Mouse (Mus musculus) cortical plate, adult 2 months (tissue): Measurements from ENCODE around the gene Rnaseh2a. TPM values are rescaled to one million over a fixed set of nuclear protein-coding genes. Genes with fewer than 3 reads are reported as not detected.
A peak's percentile ranks its signal among the peaks of the same experiment; 100 is the strongest.
"Not testable (repeated sequence)": the region's sequence is repeated elsewhere in the genome, so short reads cannot be mapped to it uniquely, and the experiment has no call there.

ENCODE experiments used
- H3K27ac ChIP-seq: fragments of 200-500 bp; 2 replicates; pipeline ENCODE4 v1.5.1; 2012; ENCODE audit warnings: low read length, control low read depth, inconsistent platforms; ENCODE audit not compliant: insufficient read depth
- H3K4me1 ChIP-seq: fragments of 200-500 bp; 2 replicates; pipeline ENCODE4 v1.6.1; 2011; ENCODE audit warnings: low read length; ENCODE audit not compliant: control insufficient read depth, insufficient read depth
- H3K4me3 ChIP-seq: fragments of 200-500 bp; 2 replicates; pipeline ENCODE4 v1.5.1; 2011; ENCODE audit warnings: mild to moderate bottlenecking, low read length, control low read depth; ENCODE audit not compliant: insufficient read depth
- CTCF ChIP-seq: fragments of 200-500 bp; IDR thresholded peaks from 2 replicates; pipeline ENCODE4 v1.5.1; 2011; ENCODE audit warnings: mild to moderate bottlenecking, control low read depth, low read length; ENCODE audit not compliant: insufficient read depth; ENCODE audit errors: extremely low read depth
- POLR2A ChIP-seq: fragments of 200-500 bp; IDR thresholded peaks from 2 replicates; pipeline ENCODE4 v1.6.1; 2011; ENCODE audit warnings: mild to moderate bottlenecking, low read length, control low read depth; ENCODE audit not compliant: insufficient read depth; ENCODE audit errors: extremely low read depth
- polyA plus RNA-seq: library from polyadenylated mRNA; depleted of rRNA; stranded (reverse); fragments of >200 nt; gene quantifications from 2 replicates; pipeline ENCODE4 v1.2.3, GENCODE M21; 2012; rRNA removed

The Rnaseh2a gene
- polyA plus RNA-seq, 1 experiment, result 37.7 TPM

- H3K4me1 ChIP-seq, result 0 out of 2 replicates have a peak, but pooled peaks cover 2% of the 10 kb centered on the region
- no peak overlapping the region for H3K27ac ChIP-seq
- H3K4me3 ChIP-seq, result peak overlapping the region; percentile 30; the same call in 1 of the 2 replicates
- TF ChIP-seq CTCF, result no peak
Observed at GRCm38 (mm10) chr8:84909162-84909767, 60.3 kb downstream of the Rnaseh2a start.

GRCm38 (mm10) chr8:84908421-84909161, 61.0 kb downstream of the Rnaseh2a start, which contains the start of gene Dnase2a:
Dnase2a (plus strand) TSS chr8:84908560.
- H3K27ac ChIP-seq, result no peak within 1 kb of the TSS
- no peak for TF ChIP-seq CTCF
- no peak for TF ChIP-seq POLR2A
- H3K4me3 ChIP-seq, result peak within 1 kb of the TSS; percentile 30
- H3K4me1 ChIP-seq, result peaks cover 2% of the 10 kb centered on the region; the same call in 1 of the 2 replicates

DNA sequence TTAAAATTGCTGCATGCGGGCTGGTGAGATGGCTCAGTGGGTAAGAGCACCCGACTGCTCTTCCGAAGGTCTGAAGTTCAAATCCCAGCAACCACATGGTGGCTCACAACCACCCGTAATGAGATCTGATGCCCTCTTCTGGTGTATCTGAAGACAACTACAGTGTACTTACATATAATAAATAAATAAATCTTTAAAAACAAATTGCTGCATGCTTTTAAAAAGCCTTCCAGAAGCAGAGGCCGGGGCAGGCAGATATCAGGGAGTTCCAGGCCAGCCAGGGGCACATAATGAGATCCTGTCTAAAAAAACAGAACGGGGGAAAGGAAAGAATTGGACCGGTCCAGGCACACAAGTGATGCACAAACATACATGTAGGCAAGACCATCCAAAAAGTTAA, 61.6 kb downstream of the Rnaseh2a start:
- H3K4me1 ChIP-seq, H3K27ac ChIP-seq: not testable (repeated sequence)
- peak overlapping the region; percentile 30; the same call in 1 of the 2 replicates for H3K4me3 ChIP-seq

DNA sequence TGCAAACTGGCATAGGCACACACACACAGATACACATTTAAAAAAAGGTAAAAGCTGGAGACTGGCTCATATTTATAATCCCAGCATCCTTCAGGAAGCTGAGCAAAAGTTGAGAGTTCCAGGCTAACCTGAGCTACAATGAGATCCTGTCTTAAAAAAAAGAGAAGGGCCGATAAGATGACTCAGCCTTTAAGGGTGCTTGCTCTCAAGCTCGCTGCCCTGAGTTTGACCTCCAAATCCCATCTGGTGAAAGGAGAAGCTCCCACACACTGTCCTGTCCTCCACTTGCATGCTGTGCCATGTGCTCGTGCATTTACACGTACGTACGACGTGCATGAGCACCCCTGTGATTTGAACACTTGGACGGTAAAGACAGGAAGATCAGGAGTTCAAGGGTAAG, 62.1 kb downstream of the Rnaseh2a start:
- TF ChIP-seq POLR2A (no peak), CTCF (no peak)
- Histone ChIP-seq H3K4me1 (peaks cover 1% of the 10 kb centered on the region; the same call in 1 of the 2 replicates), H3K4me3 (no peak overlapping the region), H3K27ac (no peak overlapping the region)

DNA sequence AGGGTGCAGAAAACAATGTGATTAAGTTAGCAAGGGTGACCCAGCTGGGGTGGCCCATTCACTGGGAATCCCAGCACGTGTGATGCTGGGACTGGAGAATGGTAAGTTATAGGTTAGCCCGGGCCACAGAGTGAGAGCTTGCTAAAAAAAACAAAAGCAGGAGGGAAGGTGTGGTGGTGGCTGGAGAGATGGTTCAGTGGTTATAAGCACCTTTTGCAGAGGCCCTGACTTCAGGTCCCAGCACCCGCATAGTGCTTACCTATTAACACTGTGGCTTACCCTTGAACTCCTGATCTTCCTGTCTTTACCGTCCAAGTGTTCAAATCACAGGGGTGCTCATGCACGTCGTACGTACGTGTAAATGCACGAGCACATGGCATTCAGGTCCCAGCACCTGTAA, 62.5 kb downstream of the Rnaseh2a start:
- Histone ChIP-seq H3K4me1 (peaks cover 1% of the 10 kb centered on the region; the same call in 1 of the 2 replicates), H3K4me3 (no peak overlapping the region), H3K27ac (no peak overlapping the region)
- TF ChIP-seq POLR2A, result no peak
- TF ChIP-seq CTCF, result no peak

Other genes with a start within 250 kb of the Rnaseh2a start
- gene G430095P16Rik, start 246.8 kb downstream of the Rnaseh2a start, polyA plus RNA-seq, result 0.30 and 0.42 TPM in 2 replicates
- gene Nfix, start 169.4 kb downstream of the Rnaseh2a start, polyA plus RNA-seq, result 82.8 and 89.1 TPM in 2 replicates
- gene Dand5, start 146.9 kb downstream of the Rnaseh2a start, polyA plus RNA-seq, result 14.9 and 16.0 TPM in 2 replicates
- gene Gadd45gip1, start 138.2 kb downstream of the Rnaseh2a start, polyA plus RNA-seq, result 26.0 and 31.2 TPM in 2 replicates
- gene Rad23a, start 129.1 kb downstream of the Rnaseh2a start, polyA plus RNA-seq, result 84.7 and 85.9 TPM in 2 replicates
- 437 and 467 TPM in 2 replicates for gene Calr, start 122.8 kb downstream of the Rnaseh2a start, polyA plus RNA-seq
- gene Farsa, start 112.8 kb downstream of the Rnaseh2a start, polyA plus RNA-seq, result 58.7 and 60.4 TPM in 2 replicates
- gene Syce2, start 97.7 kb downstream of the Rnaseh2a start, polyA plus RNA-seq, result 3.7 and 4.2 TPM in 2 replicates
- gene Gcdh, start 75.8 kb downstream of the Rnaseh2a start, polyA plus RNA-seq, result 81.5 and 91.9 TPM in 2 replicates
- gene Klf1, start 67.8 kb downstream of the Rnaseh2a start, polyA plus RNA-seq, result 0.23 and 0.35 TPM in 2 replicates
- gene Dnase2a, start 61.2 kb downstream of the Rnaseh2a start, polyA plus RNA-seq, result 6.1 and 6.7 TPM in 2 replicates
- 76.0 and 79.7 TPM in 2 replicates for gene Mast1, start 32.4 kb downstream of the Rnaseh2a start, polyA plus RNA-seq
- gene Rtbdn, start 22.8 kb downstream of the Rnaseh2a start, polyA plus RNA-seq, result 6.0 and 6.1 TPM in 2 replicates
- not detected in 2 replicates for gene Gm49661, start 334 bp downstream of the Rnaseh2a start, polyA plus RNA-seq
- gene Prdx2, start 180 bp downstream of the Rnaseh2a start, polyA plus RNA-seq, result 287 TPM in 2 replicates
- gene Junb, start 9.0 kb upstream of the Rnaseh2a start, polyA plus RNA-seq, result 57.5 and 81.7 TPM in 2 replicates
- gene Hook2, start 20.8 kb upstream of the Rnaseh2a start, polyA plus RNA-seq, result 15.6 and 19.2 TPM in 2 replicates
- gene Best2, start 44.8 kb upstream of the Rnaseh2a start, polyA plus RNA-seq, result not detected in 2 replicates
- gene Asna1, start 55.5 kb upstream of the Rnaseh2a start, polyA plus RNA-seq, result 267 and 268 TPM in 2 replicates
- gene Trir, start 57.1 kb upstream of the Rnaseh2a start, polyA plus RNA-seq, result 118 and 119 TPM in 2 replicates
- gene Tnpo2, start 67.1 kb upstream of the Rnaseh2a start, polyA plus RNA-seq, result 110 and 112 TPM in 2 replicates
- gene Fbxw9, start 90.3 kb upstream of the Rnaseh2a start, polyA plus RNA-seq, result 45.1 and 45.8 TPM in 2 replicates
- gene Gm5741, start 98.2 kb upstream of the Rnaseh2a start, polyA plus RNA-seq, result not detected in 2 replicates
- gene Dhps, start 102.0 kb upstream of the Rnaseh2a start, polyA plus RNA-seq, result 70.6 and 74.6 TPM in 2 replicates
- gene Wdr83os, start 111.0 kb upstream of the Rnaseh2a start, polyA plus RNA-seq, result 120 and 139 TPM in 2 replicates
- gene Wdr83, start 111.5 kb upstream of the Rnaseh2a start, polyA plus RNA-seq, result 54.7 and 56.4 TPM in 2 replicates
- 49.2 and 50.1 TPM in 2 replicates for gene Man2b1, start 113.5 kb upstream of the Rnaseh2a start, polyA plus RNA-seq
- gene Zfp791, start 153.3 kb upstream of the Rnaseh2a start, polyA plus RNA-seq, result 3.7 and 4.2 TPM in 2 replicates
- gene Cks1brt, start 182.2 kb upstream of the Rnaseh2a start, polyA plus RNA-seq, result not detected in 2 replicates